Mouse (Mus musculus) spleen, adult 12 weeks (tissue): ENCODE results near the gene Hmgb1.
"Not testable (repeated sequence)": the region's sequence is repeated elsewhere in the genome, so short reads cannot be mapped to it uniquely, and the experiment has no call there.

Experiments
- DNase-seq: peaks from one replicate; pipeline ENCODE4 v3.0.0; 2022; ENCODE audit warnings: low spot score

Hmgb1 gene

DNA sequence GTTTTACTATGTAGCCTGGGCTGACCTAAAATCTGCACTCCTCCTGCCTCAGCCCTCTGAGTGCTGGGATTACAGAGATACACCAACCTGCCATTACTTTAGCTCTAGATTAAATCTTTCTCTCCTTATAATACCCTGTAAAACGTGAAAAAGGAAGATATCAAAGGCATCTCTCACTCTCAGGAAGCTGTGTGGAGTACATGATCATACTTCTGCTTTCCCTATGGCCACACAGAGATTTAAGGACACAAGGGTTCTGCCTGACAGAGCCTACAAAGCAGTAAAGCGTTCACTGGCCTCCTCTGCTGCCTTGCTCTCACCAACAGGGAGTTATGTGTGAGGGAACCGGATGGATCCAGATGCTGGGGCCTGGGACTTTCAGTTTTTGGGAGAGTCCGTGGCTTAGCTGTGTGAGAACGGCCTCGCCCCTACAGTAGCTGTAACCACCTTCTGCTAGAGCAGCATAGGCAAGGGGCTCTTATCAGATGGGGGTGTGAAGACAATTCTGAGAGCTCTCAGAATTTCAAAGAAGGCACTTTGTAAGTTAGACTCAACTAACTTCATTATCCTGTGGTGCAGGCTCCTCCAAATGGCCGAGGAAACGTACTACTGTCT, 36.8 kb downstream of the Hmgb1 start:
- no peak for DNase-seq

- DNase-seq: no peak
These were observed 37.6 kb downstream of the Hmgb1 start for GRCm38 (mm10) chr5:149146691-149147090.

DNA sequence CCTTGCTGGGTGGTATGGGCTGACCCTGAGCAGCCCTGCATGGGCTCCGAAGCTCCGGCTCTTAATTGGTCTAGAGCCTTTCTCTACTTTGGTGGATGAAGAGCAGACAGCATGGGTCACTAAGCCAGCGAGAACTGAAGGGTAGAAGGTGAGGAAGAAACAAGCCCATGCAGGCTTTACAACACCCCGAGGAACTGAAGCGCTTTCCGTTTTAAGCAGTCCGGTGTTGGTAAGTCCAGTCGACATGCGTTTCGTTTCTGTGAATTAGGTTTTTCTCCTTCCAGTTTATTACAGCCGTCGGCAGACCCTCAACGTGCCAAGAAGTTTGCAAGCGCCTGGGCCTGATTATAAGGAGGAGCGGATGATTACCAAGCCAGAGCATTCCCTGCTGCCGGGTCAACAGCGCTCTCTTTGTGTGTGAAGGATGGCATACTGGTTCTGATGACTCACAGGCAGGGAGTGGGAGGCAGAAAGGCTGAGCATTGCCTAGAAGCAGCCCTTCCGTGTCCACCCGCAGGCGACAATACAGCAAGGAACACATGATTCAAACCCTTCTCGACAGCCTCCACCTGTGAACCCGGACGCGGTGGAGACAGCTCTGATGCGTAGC, 40.4 kb downstream of the Hmgb1 start:
- no peak for DNase-seq

- DNase-seq: not testable (repeated sequence)
These were observed 43.1 kb downstream of the Hmgb1 start for GRCm38 (mm10) chr5:149141155-149141554.

DNA sequence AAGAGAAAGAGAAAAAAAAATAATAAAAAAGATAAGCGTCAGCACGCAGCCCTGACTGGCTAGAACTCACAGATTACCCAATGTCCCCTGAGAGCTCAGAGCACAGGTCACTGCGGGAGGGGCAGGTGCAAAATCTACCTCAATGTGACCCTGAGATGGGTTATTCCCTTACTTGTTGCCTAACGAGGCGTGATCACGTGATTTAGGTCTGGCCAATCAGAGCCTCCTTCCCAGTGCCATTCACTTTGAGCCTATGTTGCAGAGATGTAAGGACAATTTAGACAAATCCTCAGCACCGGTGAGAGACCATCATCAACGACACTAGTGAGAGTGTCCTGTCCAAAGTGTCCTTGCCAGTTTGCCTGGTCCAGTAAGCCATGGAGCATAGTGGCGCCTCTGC, 44.0 kb downstream of the Hmgb1 start:
- no peak for DNase-seq

DNA sequence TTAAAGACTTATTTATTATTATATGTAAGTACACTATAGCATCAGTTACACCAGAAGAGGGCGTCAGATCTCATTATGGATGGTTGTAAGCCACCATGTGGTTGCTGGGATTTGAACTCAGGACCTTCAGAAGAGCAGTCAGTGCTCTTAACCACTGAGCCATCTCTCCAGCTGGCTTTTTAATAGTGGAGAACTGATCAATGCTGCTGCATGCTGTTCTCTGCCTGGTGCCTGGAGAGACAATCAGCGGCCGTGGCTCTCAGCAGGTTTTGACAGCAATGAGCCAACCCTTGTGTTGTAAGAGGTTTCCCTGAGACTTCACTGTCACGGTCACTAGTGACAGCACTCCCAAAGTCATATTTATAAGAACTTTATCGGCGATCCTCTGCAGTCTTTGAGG, 46.2 kb downstream of the Hmgb1 start:
- not testable (repeated sequence) for DNase-seq

- no peak for DNase-seq
These were observed 46.8 kb downstream of the Hmgb1 start for GRCm38 (mm10) chr5:149137447-149137846.

GRCm38 (mm10) chr5:149136933-149137365, 47.3 kb downstream of the Hmgb1 start:
- peak; percentile 65 for DNase-seq

DNA sequence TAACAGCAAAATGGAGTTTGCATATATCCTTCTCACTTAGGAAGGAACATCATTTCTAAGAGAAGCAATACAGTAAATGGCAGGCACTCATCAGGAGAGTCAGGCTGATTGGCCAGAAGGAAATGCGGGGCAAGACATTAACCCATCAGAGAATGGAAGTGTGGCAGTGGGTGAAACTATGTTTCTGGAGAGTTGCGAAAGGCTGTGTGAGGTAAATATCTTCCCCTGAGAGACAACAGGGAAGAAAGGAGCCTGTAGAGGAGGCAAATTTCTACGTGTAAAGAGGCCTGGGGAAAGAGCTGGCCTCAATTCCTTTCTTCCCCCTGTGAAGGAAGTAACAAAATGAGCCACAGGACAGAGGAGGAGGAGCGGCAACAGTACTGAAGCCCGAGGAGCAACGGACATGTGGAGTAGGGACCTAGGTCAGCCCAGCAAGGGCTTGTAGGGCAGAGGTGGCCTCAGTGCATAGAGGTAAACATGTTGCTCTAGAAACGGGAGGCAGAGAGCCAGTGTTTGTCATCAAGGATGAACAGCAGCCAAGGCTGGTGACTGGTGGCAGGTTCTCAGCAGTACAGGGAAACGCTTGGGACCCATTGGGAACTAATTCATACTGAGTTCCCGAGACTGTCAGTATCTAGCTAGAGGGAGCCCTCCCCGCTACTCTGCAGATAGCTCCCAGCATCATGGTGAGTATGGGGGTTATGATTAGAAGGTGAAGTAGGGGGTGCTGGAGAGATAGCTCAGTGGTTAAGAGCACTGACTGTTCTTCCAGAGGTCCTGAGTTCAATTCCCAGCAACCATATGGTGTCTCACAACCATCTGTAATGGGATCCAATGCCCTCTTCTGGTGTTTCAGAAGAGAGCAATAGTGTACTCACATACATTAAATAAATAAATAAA, 48.6 kb downstream of the Hmgb1 start:
- no peak for DNase-seq

DNA sequence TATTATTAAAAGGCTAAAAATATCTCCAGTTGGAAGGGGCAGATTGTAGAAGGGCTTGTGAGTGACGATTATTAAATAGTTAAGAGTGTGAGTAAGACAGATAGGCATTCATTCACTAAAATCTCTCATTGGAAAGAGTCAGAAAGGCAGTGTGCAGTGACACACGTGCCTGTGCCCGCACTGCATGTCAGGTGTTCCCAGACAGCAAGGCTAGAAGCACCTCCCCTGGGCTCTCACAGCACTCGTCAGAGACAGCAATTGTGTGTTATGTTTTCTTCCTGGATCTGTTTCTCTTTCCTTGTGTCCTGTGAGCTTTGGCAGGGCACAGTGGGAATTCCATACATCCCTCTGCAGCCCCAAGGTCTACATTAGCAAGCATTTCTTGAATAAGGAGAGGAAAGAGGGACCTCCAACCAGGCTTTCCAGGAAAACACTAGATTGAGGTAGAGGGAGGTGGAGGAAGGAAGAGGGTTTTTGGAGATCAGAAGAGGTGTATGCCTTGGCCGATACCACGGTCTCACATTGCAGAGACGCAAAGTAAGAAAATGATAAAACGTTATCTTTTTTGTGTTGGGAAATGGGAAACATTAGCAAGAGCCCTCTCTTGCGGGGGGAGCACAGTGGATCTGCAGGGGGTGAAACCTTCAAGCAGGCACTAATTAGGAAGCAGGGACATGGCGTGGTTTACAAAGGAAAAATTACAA, 49.4 kb downstream of the Hmgb1 start:
- DNase-seq: no peak

DNA sequence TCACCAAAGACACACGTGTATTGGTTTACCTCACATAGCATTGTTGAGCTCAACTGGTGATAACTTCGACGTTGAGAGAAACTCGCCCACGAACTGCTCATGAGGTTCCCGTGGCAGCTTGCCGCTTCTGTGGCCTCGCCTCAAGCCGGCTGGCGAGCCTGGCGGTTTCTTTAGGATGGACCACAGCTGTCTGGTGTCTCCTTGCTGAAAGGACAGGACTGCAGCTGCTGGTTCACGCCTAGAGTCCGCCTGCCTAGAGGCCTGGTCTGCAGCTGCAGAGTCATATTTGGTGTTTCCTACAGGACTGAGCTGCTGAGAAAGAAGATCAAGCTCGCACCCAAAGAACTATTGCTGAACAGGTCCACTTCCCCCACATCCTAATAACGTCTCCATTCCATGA, 55.8 kb downstream of the Hmgb1 start:
- no peak for DNase-seq

DNA sequence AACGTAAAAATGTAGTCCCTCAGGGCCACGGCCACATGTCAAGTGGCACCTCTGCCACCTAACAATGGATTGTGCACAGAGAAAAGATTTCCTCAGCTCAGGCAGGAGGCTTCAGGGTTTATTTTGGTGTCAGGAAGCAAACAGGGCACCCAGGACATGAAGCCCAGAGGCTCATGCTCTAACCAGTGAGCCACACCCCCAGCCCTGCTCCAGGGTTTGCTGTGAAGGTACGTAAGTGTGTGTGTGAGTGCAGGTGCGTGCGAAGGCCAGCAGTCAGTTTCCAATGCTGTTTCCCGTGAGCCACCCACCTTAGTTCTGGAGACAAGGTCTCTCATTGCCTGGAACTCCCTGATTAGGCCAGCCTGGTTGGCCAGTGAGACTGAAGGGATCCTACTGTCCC, 60.5 kb downstream of the Hmgb1 start:
- DNase-seq: no peak

GRCm38 (mm10) chr5:149119341-149119881, 64.9 kb downstream of the Hmgb1 start:
- DNase-seq: no peak

DNA sequence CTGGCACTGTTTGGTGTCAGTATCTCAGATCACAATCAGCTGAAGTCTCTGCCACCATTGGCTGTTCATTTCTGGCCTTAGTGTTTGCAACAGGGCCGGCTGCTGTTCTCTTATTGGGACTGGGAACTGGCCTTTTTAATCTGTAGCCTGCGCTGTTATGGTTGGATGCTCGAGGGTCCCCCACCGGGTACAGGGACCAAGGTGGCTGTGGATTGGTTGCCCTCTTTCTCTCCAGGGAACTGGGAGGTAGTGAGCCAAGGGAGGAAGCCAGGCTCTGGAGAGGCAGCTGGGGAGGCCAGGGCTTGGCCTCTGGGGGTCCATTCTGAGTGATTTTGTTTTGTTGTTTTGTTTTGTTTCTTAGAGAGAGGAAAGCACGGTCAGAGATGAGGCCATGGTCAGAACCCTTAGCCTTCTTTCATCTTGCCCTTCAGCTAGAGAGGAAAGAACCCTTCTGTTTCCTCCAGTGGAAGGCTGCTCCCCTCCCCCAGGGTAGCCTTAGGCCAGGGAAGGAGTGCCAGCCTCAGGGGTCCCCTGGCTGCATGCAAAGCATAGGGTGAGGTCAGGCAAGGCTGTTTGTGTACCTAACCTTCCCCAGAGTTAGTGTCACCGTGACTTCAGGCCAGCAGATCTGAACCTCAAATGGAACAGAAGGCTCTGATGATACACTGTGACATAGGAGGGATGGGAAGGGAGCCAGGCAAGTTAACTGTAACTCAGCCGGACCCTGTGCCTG, 66.3 kb downstream of the Hmgb1 start:
- no peak for DNase-seq

DNA sequence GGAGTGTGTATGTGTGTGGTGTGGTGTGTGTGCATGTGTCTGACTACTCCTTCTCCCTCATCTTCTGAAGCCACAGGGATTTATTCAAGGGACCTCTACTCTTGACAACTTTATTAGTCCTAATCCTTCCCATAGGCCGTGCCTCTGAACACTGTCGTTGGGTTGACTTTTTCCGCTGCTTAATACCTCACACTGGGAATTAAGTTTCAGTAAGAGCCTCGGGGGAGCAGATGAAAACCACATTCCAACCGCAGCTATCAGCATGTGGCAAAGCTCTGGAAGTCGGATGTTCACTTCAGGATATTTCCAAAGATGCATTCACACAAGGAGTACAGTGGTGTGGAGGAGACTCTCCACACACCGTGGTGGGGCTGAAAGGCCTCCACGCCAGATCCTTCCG, 69.7 kb downstream of the Hmgb1 start:
- DNase-seq: no peak

- no peak for DNase-seq
These were observed 70.3 kb downstream of the Hmgb1 start for GRCm38 (mm10) chr5:149114034-149114433.

DNA sequence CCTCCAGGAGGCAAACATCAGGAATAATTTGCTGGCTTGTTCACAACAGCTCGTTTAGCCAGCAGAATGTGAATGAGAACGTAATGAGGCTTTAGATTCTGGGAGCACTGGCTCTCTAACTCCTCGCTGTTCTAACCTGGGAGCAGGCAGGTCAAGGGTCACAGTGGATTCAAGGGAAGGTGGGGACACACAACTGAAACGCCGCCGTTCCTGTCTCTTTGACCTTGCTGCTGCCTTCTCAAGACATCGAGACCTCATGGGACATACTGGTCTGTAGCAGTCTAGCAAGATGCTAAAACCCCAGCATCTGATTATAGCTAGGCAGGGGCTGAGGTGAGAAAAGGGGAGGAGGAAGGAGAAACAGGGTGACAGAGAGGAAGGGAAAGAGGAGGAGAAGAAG, 70.8 kb downstream of the Hmgb1 start:
- no peak for DNase-seq

- DNase-seq: no peak
These were observed 71.7 kb downstream of the Hmgb1 start for GRCm38 (mm10) chr5:149112559-149112958.

DNA sequence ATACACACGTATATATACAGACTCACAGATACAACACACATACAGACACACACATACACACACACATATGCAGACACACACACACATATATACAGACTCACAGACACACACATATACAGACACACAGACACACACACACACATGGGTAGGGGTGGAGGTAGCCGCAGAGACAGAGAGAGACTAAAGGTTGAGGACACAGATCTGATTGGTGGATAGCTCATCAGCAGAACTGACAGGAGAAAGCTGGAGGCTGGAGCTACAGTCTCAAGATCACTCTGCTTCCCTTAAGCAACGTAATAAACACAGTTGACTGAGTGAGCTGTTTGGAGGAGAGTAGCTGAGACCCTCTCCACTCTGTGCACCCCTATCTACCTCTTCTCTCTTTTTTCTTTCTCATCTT, 75.1 kb downstream of the Hmgb1 start:
- DNase-seq: no peak

- DNase-seq: no peak
These were observed 76.1 kb downstream of the Hmgb1 start for GRCm38 (mm10) chr5:149108178-149108577.

- no peak for DNase-seq
These were observed 76.7 kb downstream of the Hmgb1 start for GRCm38 (mm10) chr5:149107566-149107965.
